Mouse (Mus musculus) T-helper 2 cell (primary cell): ENCODE measurements around the gene Nhlrc2.
"Not testable (repeated sequence)": the region's sequence is repeated elsewhere in the genome, so short reads cannot be mapped to it uniquely, and the experiment has no call there.

Experiments
- in situ Hi-C: fragments of 300-600 bp; cut with MboI, MseI; formaldehyde crosslinking; loops from one replicate; pipeline ENCODE4 v1.15.1; 2025; ENCODE audit warnings: high pct_unique_total_duplicates

The Nhlrc2 gene

DNA sequence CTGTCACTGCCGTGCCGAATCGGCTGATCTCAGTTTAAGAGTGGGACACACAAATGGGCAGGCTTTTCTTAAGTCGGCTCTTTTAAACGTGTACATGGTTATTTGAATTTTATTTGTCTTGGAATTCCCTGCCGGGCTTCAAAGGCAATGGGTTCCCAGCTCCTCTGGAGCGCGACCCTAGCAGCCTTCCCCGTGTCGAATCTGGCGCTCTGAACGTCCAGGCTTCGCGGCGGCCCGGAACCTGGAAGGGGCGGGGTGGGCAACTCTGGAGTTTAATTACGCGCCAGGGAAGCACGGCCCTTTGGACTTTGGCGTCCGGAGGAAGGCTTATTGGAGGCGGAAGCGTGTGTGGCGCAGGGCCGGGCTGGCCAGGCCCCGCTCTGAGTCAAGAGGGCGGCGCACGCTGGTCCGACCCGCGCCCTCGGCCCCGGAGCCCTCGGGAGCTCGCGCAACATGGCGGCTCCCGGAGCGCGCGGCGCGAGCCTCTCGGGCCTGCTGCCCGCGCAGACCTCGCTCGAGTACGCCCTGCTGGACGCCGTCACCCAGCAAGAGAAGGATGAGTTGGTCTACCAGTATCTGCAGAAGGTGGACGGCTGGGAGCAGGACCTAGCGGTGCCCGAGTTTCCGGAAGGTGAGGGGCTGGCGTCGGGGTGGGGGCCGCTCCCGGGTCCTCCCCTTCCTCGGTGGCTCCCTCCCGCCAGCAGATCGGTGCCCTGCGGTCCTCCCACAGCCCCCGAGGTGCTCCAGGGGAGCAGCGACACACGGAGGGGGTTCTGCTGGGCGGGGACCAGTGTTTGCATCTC, at the start of gene Nhlrc2:
Nhlrc2 (plus strand) TSS at position 32 of the 803 bp plus-strand sequence.
- in situ Hi-C loops, result no loop called here

DNA sequence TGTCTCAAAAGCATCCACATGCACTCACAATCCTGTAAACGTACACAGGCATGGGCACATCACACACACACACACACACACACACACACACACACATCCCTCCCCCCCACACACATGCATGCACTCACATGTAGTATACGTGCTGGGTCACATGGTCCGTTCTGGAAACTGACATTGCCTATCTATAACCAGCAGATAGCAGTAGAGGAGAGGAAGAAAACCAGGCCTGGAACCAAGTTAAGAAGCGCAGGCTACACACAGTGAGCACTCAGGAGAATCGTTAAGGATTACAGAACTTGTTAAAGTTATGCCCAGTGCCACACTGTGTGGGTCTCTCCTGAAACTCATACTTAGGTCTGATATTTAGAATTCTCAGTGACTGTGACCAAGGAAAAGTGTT, 45.0 kb upstream of the Nhlrc2 start:
- in situ Hi-C loops, result not testable (repeated sequence)

DNA sequence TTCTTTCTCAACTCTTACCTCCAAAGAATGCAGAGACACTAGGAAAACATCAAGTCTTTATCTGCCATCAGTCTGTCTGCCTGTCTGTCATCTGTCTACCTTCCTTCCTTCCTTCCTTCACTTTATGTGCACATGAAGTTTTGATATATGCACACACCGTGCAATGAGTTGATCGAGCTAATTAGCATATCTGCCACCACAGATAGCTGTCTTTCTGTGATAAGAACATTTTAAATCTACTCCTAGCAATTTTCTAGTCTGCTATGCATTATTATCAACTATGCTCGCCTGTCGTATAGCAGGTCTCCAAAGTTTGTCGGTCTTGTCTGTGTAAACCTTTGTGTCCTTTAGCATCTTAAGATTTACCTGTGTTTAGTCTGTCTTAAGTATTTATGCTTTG, 44.5 kb upstream of the Nhlrc2 start:
- in situ Hi-C loops, result not testable (repeated sequence)

DNA sequence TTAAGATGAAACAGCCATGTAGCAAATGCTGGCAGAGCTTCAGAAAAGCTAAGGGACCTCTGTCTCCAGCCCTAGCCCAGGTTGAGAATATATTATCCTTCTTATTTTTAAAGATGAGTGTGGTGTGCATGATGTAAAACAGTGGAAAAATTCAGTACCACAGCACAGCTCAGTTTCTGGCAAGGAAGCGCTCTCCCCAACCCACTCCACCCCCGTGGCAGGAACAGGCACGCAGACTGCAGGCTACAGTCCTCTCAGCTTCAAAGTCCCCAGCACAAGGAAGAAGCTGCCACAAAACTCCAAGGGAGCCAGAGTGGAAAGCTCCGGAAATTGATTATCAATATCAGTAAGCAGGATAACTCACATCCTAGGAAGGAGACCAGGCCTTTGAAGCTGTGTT, 36.9 kb upstream of the Nhlrc2 start:
- in situ Hi-C loops, result not testable (repeated sequence)

DNA sequence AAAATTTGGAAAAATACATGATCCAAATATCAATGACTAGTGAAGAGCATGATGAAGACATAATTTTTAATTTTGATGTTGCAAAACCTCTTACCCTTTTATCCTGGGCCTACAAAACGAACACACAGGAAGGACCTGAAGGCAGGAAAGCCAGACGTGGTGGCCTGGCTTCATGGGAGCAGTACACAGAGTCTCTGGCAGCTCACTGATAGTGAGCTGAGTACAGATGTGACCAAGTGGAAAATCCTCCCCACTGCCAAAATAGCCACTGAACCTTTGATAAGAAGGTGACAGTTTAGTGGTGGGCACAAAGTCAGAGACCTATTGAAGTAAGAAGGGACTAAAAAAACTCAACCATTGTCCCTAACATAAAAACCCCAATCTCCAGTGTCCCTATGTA, 34.5 kb upstream of the Nhlrc2 start:
- in situ Hi-C loops, result not testable (repeated sequence)

DNA sequence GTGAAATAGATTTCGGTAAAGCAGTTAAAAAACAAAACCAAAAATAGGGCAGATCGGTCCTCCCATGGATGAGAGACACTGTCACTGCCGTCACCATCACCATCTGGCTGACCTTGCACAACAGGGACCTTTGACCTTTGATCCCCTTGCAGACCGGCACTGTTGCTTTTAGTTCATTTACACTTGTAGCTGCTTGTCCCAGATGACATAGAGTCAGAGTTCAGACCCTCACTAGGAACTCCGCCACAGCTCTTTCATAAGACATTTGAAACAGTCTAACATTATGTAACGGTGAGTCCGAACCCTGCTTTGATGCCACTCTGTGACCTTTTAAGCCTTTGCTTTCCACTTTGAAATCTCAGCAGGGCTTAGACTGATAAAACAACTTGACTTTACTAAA, 28.7 kb upstream of the Nhlrc2 start:
- in situ Hi-C loops, result not testable (repeated sequence)

DNA sequence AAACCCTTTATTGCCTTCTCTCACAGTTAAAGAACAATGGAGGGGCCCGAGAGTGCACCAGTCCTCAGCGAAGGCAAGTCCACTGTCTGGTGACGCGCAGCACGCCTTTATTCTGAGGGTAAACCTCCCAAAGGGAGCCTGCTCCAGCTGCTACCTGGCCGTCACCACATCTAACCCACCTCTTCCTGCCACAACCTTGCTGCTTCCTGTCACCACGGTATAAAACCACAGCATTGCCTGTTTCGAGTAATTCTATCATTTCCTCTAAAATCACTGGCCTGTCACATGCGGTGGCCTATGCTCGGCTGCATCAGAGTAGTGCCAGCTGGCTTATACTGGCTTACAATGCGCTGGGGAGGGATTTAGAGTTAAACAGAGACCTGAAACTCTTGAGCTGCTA, 17.5 kb upstream of the Nhlrc2 start:
- in situ Hi-C loops, result not testable (repeated sequence)

DNA sequence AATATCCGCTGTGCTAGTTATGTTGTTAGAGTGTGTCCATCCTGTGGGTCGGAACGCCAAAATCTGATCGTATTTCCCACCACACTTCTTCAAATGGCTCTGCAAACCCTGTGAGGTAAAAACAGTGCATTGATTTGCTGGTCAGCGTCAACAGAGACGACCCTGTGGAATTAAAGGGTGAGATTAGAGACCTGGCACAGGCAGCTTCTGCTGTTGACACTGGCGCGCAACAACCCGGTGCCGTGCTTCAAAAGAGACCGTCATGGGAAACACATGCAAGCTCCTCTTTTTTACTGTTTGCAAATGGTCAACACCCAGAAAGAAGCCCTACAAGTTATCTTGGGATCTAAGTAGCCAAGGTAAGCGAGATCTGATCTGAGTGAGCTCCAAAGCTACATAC, 16.8 kb upstream of the Nhlrc2 start:
- in situ Hi-C loops, result no loop called here

DNA sequence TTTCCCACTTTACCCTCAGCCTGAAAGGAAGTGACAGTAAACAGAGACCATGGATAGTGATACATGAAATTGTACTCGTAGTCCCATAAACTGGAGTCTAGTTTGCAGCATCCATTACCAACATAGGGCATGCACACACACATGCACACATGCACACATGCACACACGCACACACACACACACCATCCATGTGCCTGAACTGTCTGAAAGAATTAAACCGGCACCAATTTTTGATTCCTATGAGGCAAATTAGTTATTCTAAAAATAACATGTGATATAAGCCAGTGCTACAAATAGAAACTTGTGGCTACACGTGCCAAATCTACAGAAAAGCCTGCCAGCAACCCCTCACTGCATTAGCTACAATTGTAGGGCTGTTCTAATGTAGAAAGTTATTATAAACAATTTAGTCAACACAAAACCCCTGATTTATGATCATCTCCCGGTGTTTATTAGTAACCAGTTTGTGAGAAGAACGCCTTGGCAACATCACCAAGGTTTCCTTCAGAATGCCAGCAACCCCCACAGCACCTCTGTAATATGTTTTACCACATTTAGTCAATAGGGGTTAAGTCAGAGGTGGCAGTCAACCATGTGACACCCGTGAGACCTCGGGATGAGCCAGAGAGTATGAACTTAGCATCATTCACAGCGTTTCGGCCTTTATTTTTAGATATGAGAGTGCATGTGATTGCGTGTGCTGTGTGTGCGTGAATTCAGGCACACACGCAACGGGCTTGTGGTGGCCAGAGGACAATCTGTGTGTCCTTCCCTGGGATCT, 14.6 kb upstream of the Nhlrc2 start:
- in situ Hi-C loops, result no loop called here

DNA sequence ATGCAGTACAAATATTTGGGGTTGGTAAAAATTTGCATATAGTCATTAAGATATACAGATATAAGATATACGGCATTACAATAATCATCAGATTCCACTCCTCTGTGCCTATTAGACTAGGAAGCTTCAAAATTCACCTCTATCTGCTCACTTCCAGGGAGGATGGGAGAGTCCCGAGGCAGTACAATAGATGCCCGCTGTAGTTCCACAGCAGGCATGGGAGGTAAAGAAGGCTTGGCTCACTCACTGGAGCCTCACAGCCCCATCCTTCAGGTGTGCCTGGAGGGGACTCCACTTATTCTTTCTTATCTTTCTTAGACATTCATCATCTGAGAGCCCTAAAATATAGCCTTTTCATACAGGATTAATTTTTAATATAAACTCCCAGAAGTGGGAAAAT, 13.7 kb upstream of the Nhlrc2 start:
- in situ Hi-C loops, result no loop called here

DNA sequence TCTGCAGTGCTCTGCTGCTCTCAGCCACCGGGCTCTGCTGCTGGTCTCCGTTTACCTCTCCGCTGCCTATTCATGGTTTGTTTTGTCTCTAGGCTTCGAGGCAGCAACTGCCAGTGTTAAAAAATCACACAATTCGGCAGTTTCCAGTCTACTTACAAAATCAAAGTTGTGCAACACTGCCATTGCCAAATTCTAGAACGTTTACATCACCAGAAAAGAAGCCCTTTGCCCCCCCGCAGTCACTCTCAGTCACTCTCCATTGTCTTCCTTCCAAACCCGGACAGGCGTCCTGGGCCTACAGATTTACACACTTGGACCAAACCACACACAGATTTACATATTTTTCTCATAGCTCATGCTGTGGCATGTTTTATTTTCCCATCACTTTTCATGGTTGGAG, 13.0 kb upstream of the Nhlrc2 start:
- in situ Hi-C loops, result no loop called here

DNA sequence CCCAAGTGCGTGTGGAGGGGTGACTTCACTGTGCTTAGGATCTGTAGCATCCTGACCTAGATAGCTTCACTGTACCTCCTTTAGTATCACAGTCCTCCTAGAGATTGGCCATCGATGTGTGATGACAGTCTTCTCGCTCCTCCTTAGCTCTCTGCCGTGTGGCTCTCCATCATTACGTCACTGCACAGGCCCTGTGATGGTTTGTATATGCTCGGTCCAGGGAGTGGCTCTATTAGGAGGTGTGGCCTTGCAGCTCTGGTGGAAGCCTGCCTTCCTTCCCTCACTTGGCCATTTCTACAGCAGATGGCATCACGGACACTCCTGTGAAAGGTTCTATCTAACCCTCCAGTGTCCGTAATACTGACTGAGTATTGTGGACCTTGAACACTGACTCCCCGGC, 12.3 kb upstream of the Nhlrc2 start:
- in situ Hi-C loops, result no loop called here

DNA sequence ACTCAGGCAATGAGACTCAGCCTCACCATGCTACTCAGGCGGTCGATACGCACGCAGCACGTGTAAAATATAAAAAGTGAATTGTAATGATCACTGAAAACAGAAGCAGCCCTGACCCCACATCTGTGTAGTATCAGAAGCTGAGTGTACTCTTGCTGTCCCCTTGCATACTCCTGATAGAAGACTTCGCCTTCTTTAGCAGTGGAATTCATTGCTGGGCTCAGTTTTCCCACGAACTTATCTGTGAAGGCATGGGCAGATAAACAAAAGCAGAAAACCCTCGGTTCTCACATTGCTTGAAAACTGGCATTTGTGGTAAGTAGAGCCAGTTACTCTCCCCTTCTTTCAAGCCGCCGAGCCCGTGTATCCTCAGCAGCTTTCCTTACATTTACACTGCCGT, 4.7 kb upstream of the Nhlrc2 start:
- in situ Hi-C loops, result no loop called here

DNA sequence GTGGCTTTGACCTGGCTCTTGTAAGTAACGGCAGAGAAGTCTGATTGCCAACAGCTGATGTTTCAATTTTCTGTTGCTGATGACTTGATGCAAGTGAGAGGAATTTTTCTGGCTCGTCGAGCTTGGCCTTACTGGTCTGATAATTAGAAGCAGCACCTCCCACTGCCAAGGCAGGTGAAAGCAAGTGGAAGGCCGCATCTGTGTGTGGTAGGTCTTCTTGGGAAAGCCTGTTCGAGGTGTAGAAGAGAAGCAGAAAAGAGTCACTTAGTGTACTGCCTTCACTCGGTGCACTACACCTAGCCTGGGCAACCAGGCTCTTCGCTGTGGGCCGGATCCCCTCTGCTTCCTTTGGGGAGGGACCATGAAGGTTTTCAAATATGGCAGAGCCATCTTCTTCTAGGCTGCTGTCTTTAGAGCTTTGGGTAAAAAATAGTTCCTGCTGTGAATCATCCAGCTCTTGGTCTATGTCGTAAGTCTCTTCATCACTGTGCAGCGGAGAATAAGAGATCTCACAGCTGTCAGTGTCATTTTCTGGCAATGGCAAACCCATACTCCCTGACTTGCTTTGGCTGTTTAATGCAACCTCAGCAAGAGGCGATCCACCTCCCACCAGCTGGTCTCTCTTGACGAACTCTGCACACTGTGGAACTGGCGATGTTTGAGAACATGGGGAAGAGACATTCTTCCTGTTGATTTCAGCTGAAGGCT, 3.2 kb upstream of the Nhlrc2 start:
- in situ Hi-C loops, result no loop called here

DNA sequence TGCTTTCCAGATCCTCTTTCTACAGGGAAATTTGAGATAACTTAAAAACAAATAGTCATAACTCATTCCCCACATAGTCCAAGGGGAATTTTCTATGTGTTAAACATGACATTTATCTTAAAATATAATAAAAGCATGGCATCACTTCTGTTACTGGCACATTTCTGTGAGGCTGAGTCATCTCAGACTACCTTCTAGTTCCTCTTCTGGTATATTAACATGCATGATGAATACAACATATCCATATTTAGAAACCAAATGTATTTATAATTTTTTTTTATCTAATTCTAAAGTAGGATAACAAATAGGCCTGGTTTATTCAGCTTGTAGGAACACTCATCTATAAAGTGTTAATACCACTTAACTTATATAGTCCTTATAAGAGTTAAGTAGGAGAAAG, 2.0 kb upstream of the Nhlrc2 start:
- in situ Hi-C loops, result no loop called here

DNA sequence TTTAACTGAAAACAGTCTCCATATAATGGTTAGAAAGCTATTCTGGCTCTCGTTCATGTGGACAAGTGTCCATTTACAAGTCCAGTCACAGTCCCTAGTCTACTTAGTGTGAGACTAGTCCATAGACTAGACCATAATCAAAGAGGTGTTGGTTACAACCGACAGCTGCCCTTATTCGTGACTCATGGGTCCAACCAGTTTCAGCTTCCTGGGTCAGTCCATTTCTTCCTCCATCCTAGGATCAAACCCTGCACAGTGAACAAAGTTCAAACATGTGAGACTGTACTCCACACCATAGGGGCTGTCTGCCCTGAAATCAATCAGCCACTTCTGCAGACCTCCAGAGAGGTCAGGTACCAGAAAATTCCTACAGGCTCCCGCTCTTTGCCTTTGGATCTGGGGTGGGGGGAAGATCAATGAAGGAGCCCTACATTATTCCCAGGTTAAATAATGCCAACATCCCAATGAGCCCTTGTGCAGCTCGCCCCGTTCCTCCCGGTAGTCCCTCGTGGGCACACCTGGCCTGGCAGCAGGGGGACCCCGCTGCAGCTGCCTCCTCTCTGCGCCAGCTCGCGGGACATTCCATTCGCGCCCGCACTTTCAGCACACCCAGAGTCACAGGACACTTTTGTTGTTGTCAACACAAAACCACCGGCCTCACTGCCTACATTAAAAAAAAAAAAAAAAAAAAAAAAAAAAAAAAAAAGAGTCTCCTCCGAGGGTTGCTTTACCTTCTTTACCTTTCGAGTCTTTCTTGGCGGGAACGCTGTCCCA, 418 bp upstream of the Nhlrc2 start, which contains the start of gene Dclre1a:
Dclre1a (minus strand) TSS at position 767 of the 774 bp plus-strand sequence.
- in situ Hi-C loops, result no loop called here

DNA sequence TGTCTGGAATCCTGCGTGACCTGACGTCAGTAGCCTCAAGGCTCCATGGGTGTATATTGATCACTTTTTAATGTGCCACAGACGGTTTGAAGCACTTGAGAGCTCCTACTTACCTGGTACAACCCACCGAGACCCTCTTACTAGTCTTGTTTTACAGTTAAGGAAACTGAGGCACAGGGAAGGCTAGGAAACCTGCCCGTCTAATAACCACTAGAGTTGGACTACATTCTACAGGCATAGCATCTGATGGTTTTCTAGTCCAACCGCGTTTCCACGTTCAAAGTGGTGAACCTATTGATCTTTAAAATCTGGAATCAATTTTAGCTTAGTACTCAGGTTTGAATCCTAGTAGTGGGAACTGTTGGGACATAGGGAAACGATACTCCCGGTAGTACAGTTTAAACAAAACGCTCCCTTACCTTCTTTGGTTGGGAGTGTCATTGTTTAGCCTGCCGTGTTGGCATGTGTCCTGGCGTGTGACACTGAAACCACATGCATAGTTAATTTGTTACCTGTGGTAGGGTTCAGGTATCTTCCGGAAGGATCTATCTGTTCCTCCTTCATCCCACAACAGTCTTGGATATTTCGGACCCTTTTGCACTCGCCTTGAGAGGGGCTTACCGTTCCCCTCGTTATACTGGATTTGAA, 1.1 kb downstream of the Nhlrc2 start:
- in situ Hi-C loops, result no loop called here

DNA sequence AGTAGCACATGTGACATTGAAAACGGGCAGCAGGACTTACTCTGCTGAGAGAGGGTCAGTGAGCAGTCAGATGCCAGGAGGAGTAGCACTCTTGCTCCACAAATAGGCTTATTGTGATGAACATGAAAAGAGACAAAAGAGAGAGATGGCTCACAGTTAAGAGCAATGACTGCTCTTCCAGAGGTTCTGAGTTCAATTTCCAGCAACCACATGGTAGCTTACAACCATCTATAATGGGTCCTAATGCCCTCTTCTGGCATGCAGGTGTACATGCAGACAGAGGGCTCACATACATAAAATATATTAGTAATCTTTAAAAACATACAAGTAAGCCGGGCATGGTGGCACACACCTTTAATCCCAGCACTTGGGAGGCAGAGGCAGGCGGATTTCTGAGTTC, 5.1 kb downstream of the Nhlrc2 start:
- in situ Hi-C loops, result no loop called here

DNA sequence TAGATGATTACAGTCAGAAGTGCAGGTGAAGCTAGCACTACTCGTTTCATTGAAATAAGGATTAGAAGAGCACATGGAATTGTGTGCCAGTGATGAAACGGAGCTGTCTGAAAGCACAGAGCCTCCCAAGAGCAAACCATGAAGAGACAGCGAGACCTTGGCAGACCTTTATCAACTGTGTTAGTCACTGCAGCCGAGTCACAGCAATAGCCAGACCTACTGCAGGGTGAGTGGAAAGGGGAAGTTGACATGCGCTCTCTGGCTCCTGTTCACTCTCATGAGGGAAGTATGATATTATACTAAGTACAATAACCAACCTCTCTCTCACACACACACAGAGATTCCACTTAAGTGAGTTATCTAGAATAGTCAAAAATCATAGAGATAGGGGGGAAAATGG, 7.9 kb downstream of the Nhlrc2 start:
- in situ Hi-C loops, result no loop called here

DNA sequence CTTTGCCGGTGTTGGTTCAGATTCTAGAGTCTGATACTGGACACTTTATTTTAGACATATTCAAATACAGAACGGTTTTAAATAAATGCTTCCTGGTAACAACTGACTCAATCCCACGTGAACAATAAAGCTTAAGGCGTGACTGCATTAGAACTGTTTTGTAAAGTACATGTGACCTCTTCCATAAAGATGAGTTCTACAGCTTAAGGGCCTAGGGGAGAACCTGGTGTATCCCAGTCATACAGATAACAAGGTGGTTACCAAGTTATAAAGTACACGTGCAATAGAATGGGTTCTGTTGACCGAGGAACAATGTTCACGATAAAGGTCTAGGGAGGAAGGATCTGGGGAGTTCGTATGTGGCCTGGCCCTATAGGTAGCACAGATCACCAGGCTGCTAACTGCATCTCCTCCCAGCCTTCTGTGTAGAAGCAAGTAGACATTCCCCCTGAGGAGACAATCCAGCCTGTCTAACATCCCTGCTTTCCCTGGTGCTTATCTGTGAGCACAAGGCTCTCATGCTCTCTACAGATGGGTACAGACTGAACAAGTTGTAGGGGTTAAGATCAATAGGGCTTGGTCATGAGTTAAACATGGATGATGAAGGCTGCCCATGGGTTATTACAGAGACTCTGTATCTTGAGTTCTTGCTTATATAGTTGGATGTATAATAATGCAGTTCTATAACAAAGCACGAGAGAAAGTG, 14.5 kb downstream of the Nhlrc2 start:
- in situ Hi-C loops, result no loop called here
